Mouse (Mus musculus) limb, embryonic 15.5 days (tissue): Measurements from ENCODE around the gene Cdx2. TPM values are rescaled to one million over a fixed set of nuclear protein-coding genes. Genes with fewer than 3 reads are reported as not detected.

Source experiments
- ATAC-seq: fragments of 200-750 bp; cut with Nextera tagmentation; 2 replicates; pipeline ENCODE4 v1.8.0; 2017; ENCODE audit warnings: low read depth, moderate TSS enrichment; ENCODE audit not compliant: insufficient number of reproducible peaks, low FRiP score, low TSS enrichment
- H3K27ac ChIP-seq: fragments of 300-500 bp; sonication (generic); 2 replicates; pipeline ENCODE4 v1.5.1; 2015; ENCODE audit warnings: moderate library complexity, mild to moderate bottlenecking, inconsistent platforms
- H3K27me3 ChIP-seq: fragments of 300-500 bp; sonication (generic); 2 replicates; pipeline ENCODE4 v1.6.1; 2015; ENCODE audit warnings: inconsistent platforms
- H3K36me3 ChIP-seq: fragments of 300-500 bp; sonication (generic); 2 replicates; pipeline ENCODE4 v1.6.1; 2015; ENCODE audit warnings: inconsistent platforms
- H3K4me1 ChIP-seq: fragments of 300-500 bp; sonication (generic); 2 replicates; pipeline ENCODE4 v1.6.1; 2015; ENCODE audit warnings: inconsistent platforms
- H3K4me2 ChIP-seq: fragments of 300-500 bp; sonication (generic); 2 replicates; pipeline ENCODE4 v1.6.1; 2015; ENCODE audit warnings: mild to moderate bottlenecking, inconsistent platforms
- H3K4me3 ChIP-seq: fragments of 300-500 bp; sonication (generic); 2 replicates; pipeline ENCODE4 v1.5.1; 2015; ENCODE audit warnings: mild to moderate bottlenecking, inconsistent platforms
- H3K9ac ChIP-seq: fragments of 300-500 bp; sonication (generic); 2 replicates; pipeline ENCODE4 v1.6.1; 2015; ENCODE audit warnings: inconsistent platforms
- H3K9me3 ChIP-seq: fragments of 300-500 bp; sonication (generic); 2 replicates; pipeline ENCODE4 v1.6.1; 2016; ENCODE audit warnings: inconsistent platforms
- WGBS: fragments of 180-500 bp; shearing (Covaris S2); methylation state at CpG from one replicate; pipeline ENCODE4 v1.1.7; 2015; 5-methylcytosine and 5-hydroxymethylcytosine counted together
- polyA plus RNA-seq: library from polyadenylated mRNA; unstranded; fragments of >200 nt; fragmentation: Nextera tagmentation; extraction: Ambion mirVana; gene quantifications from 2 replicates; pipeline ENCODE4 v1.2.1, GENCODE M21; 2015

The Cdx2 gene
- polyA plus RNA-seq, 1 experiment from 2014 or later: not detected

- H3K27ac ChIP-seq: no peak overlapping the region
- 61% methylated on average over 9 of the region's 9 CpGs for WGBS
- no peaks in the 10 kb centered on the region for H3K36me3 ChIP-seq
- ATAC-seq: no peak
- no peak overlapping the region for H3K9ac ChIP-seq
- H3K4me1 ChIP-seq: no peaks in the 10 kb centered on the region
- no peak overlapping the region for H3K4me2 ChIP-seq
- H3K4me3 ChIP-seq: no peak overlapping the region
- H3K27me3 ChIP-seq: no peaks in the 10 kb centered on the region
- no peaks in the 10 kb centered on the region for H3K9me3 ChIP-seq
These were observed 31.9 kb upstream of the Cdx2 start for GRCm38 (mm10) chr5:147338967-147339366.

GRCm38 (mm10) chr5:147332711-147333110 is 25.6 kb upstream of the Cdx2 start:
- H3K4me2 ChIP-seq: no peak overlapping the region
- no peak overlapping the region for H3K9ac ChIP-seq
- H3K9me3 ChIP-seq: no peaks in the 10 kb centered on the region
- no peak overlapping the region for H3K27ac ChIP-seq
- no peaks in the 10 kb centered on the region for H3K27me3 ChIP-seq
- WGBS: 34% methylated on average over 7 of the region's 7 CpGs
- H3K4me3 ChIP-seq: no peak overlapping the region
- no peaks in the 10 kb centered on the region for H3K36me3 ChIP-seq
- no peaks in the 10 kb centered on the region for H3K4me1 ChIP-seq
- no peak for ATAC-seq

- H3K9me3 ChIP-seq: no peaks in the 10 kb centered on the region
- H3K36me3 ChIP-seq: no peaks in the 10 kb centered on the region
- 43% methylated on average over 2 of the region's 2 CpGs for WGBS
- ATAC-seq: no peak
- H3K4me1 ChIP-seq: no peaks in the 10 kb centered on the region
- no peak overlapping the region for H3K4me2 ChIP-seq
- H3K9ac ChIP-seq: no peak overlapping the region
- H3K4me3 ChIP-seq: no peak overlapping the region
- no peak overlapping the region for H3K27ac ChIP-seq
- H3K27me3 ChIP-seq: no peaks in the 10 kb centered on the region
These were observed 24.5 kb upstream of the Cdx2 start for GRCm38 (mm10) chr5:147331547-147331946.

- no peak overlapping the region for H3K27ac ChIP-seq
- no peaks in the 10 kb centered on the region for H3K27me3 ChIP-seq
- ATAC-seq: no peak
- no peaks in the 10 kb centered on the region for H3K36me3 ChIP-seq
- no peak overlapping the region for H3K9ac ChIP-seq
- no peaks in the 10 kb centered on the region for H3K9me3 ChIP-seq
- H3K4me1 ChIP-seq: no peaks in the 10 kb centered on the region
- no peak overlapping the region for H3K4me2 ChIP-seq
- 85% methylated on average over 11 of the region's 11 CpGs for WGBS
- H3K4me3 ChIP-seq: no peak overlapping the region
These were observed 22.9 kb upstream of the Cdx2 start for GRCm38 (mm10) chr5:147329946-147330345.

- WGBS: 73% methylated on average over 5 of the region's 5 CpGs
- no peaks in the 10 kb centered on the region for H3K36me3 ChIP-seq
- no peaks in the 10 kb centered on the region for H3K9me3 ChIP-seq
- H3K9ac ChIP-seq: no peak overlapping the region
- no peak overlapping the region for H3K4me3 ChIP-seq
- H3K27me3 ChIP-seq: peaks cover 7% of the 10 kb centered on the region
- no peak for ATAC-seq
- no peaks in the 10 kb centered on the region for H3K4me1 ChIP-seq
- no peak overlapping the region for H3K27ac ChIP-seq
- H3K4me2 ChIP-seq: no peak overlapping the region
These were observed 20.6 kb upstream of the Cdx2 start for GRCm38 (mm10) chr5:147327636-147328035.

GRCm38 (mm10) chr5:147325931-147326330 is 18.9 kb upstream of the Cdx2 start:
- H3K9me3 ChIP-seq: no peaks in the 10 kb centered on the region
- H3K4me1 ChIP-seq: no peaks in the 10 kb centered on the region
- no peaks in the 10 kb centered on the region for H3K36me3 ChIP-seq
- no peak overlapping the region for H3K4me3 ChIP-seq
- H3K27me3 ChIP-seq: peaks cover 24% of the 10 kb centered on the region
- H3K4me2 ChIP-seq: no peak overlapping the region
- whole genome bisulfite sequencing: 69% methylated on average over 11 of the region's 11 CpGs
- H3K9ac ChIP-seq: no peak overlapping the region
- ATAC-seq: no peak
- H3K27ac ChIP-seq: no peak overlapping the region

- Histone ChIP-seq H3K4me1 (no peaks in the 10 kb centered on the region), H3K4me3 (no peak overlapping the region), H3K36me3 (no peaks in the 10 kb centered on the region), H3K9me3 (no peaks in the 10 kb centered on the region), H3K27ac (no peak overlapping the region), H3K27me3 (peaks cover 43% of the 10 kb centered on the region), H3K9ac (no peak overlapping the region), H3K4me2 (no peak overlapping the region)
- no peak for ATAC-seq
- 12% methylated on average over 17 of the region's 17 CpGs for WGBS
These were observed 16.3 kb upstream of the Cdx2 start for GRCm38 (mm10) chr5:147323237-147323917.

- no peak for ATAC-seq
- peaks cover 54% of the 10 kb centered on the region for H3K27me3 ChIP-seq
- 73% methylated on average over 8 of the region's 8 CpGs for WGBS
These were observed 15.1 kb upstream of the Cdx2 start, which contains the start of gene Urad for GRCm38 (mm10) chr5:147322183-147322582. Gene Urad, minus strand, starts transcription at chr5:147322440.

GRCm38 (mm10) chr5:147319653-147320052 is 12.6 kb upstream of the Cdx2 start:
- Histone ChIP-seq H3K36me3 (no peaks in the 10 kb centered on the region), H3K9me3 (no peaks in the 10 kb centered on the region), H3K9ac (no peak overlapping the region), H3K27me3 (peaks cover 80% of the 10 kb centered on the region), H3K4me3 (no peak overlapping the region), H3K4me2 (no peak overlapping the region), H3K4me1 (peaks cover 8% of the 10 kb centered on the region), H3K27ac (no peak overlapping the region)
- no peak for ATAC-seq

More at GRCm38 (mm10) chr5:147322183-147322582, 15.1 kb upstream of the Cdx2 start, which contains the start of gene Urad:
- Histone ChIP-seq H3K4me1 (no peaks in the 10 kb centered on the region), H3K9ac (no peak within 1 kb of the TSS), H3K9me3 (no peaks in the 10 kb centered on the region), H3K4me3 (no peak within 1 kb of the TSS), H3K27ac (no peak within 1 kb of the TSS), H3K4me2 (no peak within 1 kb of the TSS), H3K36me3 (no peaks in the 10 kb centered on the region)

GRCm38 (mm10) chr5:147317991-147318390 is 10.9 kb upstream of the Cdx2 start:
- Histone ChIP-seq H3K4me1 (peaks cover 8% of the 10 kb centered on the region), H3K36me3 (no peaks in the 10 kb centered on the region), H3K27me3 (peaks cover 92% of the 10 kb centered on the region), H3K9ac (no peak overlapping the region), H3K27ac (no peak overlapping the region), H3K4me2 (no peak overlapping the region), H3K4me3 (no peak overlapping the region), H3K9me3 (no peaks in the 10 kb centered on the region)
- no peak for ATAC-seq
- 30% methylated on average over 7 of the region's 7 CpGs for WGBS

GRCm38 (mm10) chr5:147317321-147317720 is 10.3 kb upstream of the Cdx2 start:
- no peak overlapping the region for H3K9ac ChIP-seq
- peaks cover 8% of the 10 kb centered on the region for H3K4me1 ChIP-seq
- H3K27ac ChIP-seq: no peak overlapping the region
- no peaks in the 10 kb centered on the region for H3K36me3 ChIP-seq
- no peak overlapping the region for H3K4me2 ChIP-seq
- H3K27me3 ChIP-seq: peaks cover 93% of the 10 kb centered on the region
- no peak for ATAC-seq
- H3K9me3 ChIP-seq: no peaks in the 10 kb centered on the region
- WGBS: 11% methylated on average over 7 of the region's 7 CpGs
- H3K4me3 ChIP-seq: no peak overlapping the region

- under 1% methylated on average over 25 of the region's 25 CpGs for WGBS
- ATAC-seq: no peak
- H3K4me3 ChIP-seq: no peak overlapping the region
These were observed 8.5 kb upstream of the Cdx2 start for GRCm38 (mm10) chr5:147315432-147316075.

More at GRCm38 (mm10) chr5:147315432-147316075, 8.5 kb upstream of the Cdx2 start:
- Histone ChIP-seq H3K9ac (no peak overlapping the region), H3K27me3 (peaks cover 96% of the 10 kb centered on the region), H3K36me3 (no peaks in the 10 kb centered on the region), H3K4me1 (peaks cover 8% of the 10 kb centered on the region), H3K27ac (no peak overlapping the region), H3K9me3 (no peaks in the 10 kb centered on the region), H3K4me2 (no peak overlapping the region)
